Mouse (Mus musculus): ENCODE measurements at regions not wholly inside any gene's neighbourhood (a gene's known extent, or its start where the extent isn't known, plus 50 kb on each side); places are given as distances from the start of the nearest gene placed in this dataset.

DNA sequence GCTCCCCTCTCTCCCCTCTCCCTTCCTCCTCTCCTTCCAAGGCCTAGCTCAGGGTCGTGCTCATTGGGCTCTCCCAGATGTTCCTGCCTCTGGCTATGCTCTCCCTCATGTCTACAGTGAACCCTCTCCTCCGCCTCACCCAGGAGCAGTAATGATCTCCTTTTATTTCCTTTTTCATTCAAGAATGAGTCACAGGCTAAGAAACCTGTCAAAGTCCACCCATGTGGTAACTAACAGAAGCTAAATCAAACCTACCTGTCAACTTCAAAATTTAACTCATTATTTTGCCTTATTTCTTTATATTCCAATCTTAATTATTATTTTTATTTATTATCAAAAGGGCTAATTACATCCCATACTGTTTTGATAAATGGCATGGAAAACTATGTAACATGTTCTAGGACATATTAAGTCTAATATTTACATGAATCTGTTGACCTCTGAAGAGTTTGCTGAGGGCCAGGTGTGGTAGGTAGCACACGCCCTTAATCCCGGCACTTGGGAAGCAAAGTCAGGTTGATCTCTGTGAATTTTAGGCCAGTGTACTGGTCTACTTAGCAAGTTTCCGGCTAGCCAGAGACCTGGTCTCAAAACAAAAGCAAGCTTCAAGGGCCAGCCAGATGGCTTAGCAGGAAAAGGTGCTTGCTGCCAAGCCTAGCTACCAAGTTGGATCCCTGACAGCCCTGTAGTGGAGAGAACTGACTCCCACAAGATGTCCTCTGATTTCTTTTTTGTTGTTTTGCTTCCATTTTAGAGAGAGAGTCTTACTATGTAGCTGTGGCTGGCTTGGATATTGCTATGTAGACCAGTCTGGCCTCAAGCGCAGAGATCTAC is 51.9 kb upstream of the Slc16a1 start:
- DNase-seq (ENCODE audit: low read depth, low spot score) (no peak), ATAC-seq (no peak)
- in situ Hi-C loops (cut with MboI; ENCODE audit: low pct_unique_long_range_greater_than_20kb), result no loop called here
- POLR2A ChIA-PET, result no interaction called here
- CTCF ChIA-PET, result interaction anchor here (0.8 to 1.9 kb wide), 4 partner anchors 10 to 96 kb away, joined by 3 to 12 read pairs (median 4); no protein-coding TSS in a partner anchor
- H3K27me3 ChIP-seq, result no peaks in the 10 kb centered on the region
- TF ChIP-seq CTCF (IDR thresholded peaks at IDR 0.05), result no peak

GRCm38 (mm10) chr3:104585303-104585702 is 53.2 kb upstream of the Slc16a1 start:
- ChIA-PET CTCF (no interaction called here), POLR2A (no interaction called here)
- no peaks in the 10 kb centered on the region for H3K27me3 ChIP-seq
- no peak for DNase-seq (ENCODE audit: low read depth, low spot score)
- ATAC-seq, result no peak
- in situ Hi-C loops (cut with MboI; ENCODE audit: low pct_unique_long_range_greater_than_20kb), result no loop called here
- TF ChIP-seq CTCF (IDR thresholded peaks at IDR 0.05), result no peak

DNA sequence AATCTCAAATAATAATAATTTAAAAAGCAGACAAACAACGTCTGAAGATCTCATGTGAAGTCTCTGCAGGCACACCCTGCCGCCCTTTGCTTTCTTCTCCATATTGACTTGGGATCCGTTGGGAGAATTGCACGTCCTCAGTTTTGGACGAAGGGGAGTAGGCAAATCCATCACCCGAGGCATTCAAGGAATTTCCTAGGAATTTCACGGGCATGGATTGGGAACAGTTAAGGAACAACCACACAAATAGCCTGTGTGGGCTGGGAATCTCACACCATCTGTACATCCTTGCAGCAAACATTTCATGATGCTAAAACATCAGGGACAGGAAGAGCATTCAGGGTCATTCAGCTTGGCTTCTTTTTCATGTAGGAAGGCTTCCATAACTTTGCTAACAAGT is 55.2 kb upstream of the Slc16a1 start:
- CTCF ChIA-PET, result interaction anchor here (0.9 to 1.3 kb wide), 4 partner anchors 13 to 58 kb away, joined by 3 to 6 read pairs (median 4); no protein-coding TSS in a partner anchor
- in situ Hi-C loops (cut with MboI; ENCODE audit: low pct_unique_long_range_greater_than_20kb), result no loop called here
- H3K27me3 ChIP-seq, result no peaks in the 10 kb centered on the region
- POLR2A ChIA-PET, result no interaction called here
- TF ChIP-seq CTCF (IDR thresholded peaks at IDR 0.05), result no peak
- DNase-seq (ENCODE audit: low read depth, low spot score) (no peak), ATAC-seq (no peak)

DNA sequence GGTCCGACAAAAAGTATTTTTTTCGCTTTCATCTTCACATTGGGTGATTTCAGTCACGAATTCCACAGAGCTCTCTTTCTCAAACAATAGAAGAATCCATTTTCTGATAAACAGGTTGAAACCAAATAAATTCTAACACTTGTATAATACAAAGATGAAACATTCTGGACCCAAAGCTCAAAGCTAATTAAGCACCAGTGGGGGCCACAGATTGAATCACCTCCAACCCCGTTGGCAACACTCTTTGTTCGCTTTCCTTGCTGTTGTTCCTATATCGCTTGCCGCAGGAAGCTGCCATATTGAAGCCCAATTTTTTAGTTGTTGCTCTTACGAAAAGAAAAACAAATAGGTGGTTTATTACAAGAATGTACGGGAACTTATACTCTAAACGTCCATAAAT is 55.9 kb upstream of the Slc16a1 start:
- ChIA-PET CTCF (interaction anchor here (1.1 to 1.3 kb wide), 3 partner anchors 12 to 58 kb away, joined by 3 to 6 read pairs (median 3); no protein-coding TSS in a partner anchor), POLR2A (no interaction called here)
- TF ChIP-seq CTCF (IDR thresholded peaks at IDR 0.05), result no peak
- no peak for ATAC-seq
- no peaks in the 10 kb centered on the region for H3K27me3 ChIP-seq
- in situ Hi-C loops (cut with MboI; ENCODE audit: low pct_unique_long_range_greater_than_20kb), result no loop called here
- no peak for DNase-seq (ENCODE audit: low read depth, low spot score)

DNA sequence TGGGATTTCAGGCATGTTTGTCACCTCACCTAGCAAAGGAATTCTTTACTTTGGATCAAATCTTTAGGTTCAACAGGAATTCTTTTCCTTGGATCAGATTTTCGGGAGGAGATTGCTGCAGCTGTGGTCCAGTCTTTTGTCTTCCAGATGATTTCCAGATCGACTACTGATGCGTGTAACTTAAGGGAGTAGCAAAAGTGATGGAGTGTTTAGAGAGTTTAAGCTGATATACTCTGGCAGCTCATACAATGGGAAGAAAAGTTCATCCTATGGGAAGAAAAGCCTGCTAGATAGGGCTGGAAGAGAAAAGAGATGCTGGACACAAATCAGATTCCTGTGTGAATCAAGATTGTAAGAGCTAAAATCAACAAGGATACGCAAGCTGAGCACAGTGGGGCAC is 59.3 kb upstream of the Slc16a1 start:
- in situ Hi-C loops (cut with MboI; ENCODE audit: low pct_unique_long_range_greater_than_20kb), result no loop called here
- ChIA-PET CTCF (interaction anchor here (1.1 kb wide), 1 partner anchor 59 kb away, joined by 3 read pairs; the partner anchor contains the start of gene Slc16a1), POLR2A (interaction anchor here (0.8 to 1.1 kb wide), 2 partner anchors 30 to 60 kb away, joined by 3 to 4 read pairs; no protein-coding TSS in a partner anchor)
- ATAC-seq (no peak), DNase-seq (ENCODE audit: low read depth, low spot score) (no peak)
- H3K27me3 ChIP-seq, result no peaks in the 10 kb centered on the region
- no peak for TF ChIP-seq CTCF (IDR thresholded peaks at IDR 0.05)

- CTCF ChIA-PET, result interaction anchor here (0.9 kb wide), 1 partner anchor 10 kb away, joined by 3 read pairs; no protein-coding TSS in a partner anchor
Observed at GRCm38 (mm10) chr3:104578374-104578773, 60.1 kb upstream of the Slc16a1 start.

DNA sequence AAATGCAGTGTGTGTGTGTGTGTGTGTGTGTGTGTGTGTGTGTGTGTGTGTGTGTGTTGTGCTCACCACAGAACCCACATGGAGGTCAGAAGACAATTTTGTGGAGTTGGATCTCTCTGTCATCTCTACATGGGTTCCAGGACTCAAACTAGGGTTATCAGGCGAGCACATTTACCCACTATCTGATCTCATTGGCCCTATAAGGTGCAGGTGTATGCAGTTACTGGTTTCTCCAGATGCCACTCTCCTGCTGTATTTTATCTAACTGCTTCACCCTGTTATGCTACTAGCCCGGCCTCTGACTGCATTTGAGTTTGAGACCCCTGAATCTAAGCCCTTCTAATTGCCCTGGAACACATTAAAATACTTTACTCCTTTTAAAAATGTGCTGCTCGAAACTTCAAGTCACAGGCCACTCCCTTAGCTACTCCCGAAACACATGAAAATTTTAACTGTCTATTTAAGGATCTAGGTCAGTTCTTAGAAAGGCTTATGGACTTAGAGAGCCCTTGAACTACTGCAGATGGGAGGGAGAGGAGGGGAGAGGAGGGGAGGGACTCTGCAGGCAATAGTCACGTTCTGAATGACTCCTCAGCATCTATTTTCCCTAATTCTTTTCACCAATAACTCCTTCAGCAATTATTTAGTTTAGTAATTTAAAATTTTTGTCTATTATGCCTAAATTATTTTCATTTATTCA is 61.1 kb upstream of the Slc16a1 start:
- in situ Hi-C loops (cut with MboI; ENCODE audit: low pct_unique_long_range_greater_than_20kb), result no loop called here
- no peak for TF ChIP-seq CTCF (IDR thresholded peaks at IDR 0.05)
- H3K27me3 ChIP-seq, result no peaks in the 10 kb centered on the region
- ChIA-PET CTCF (interaction anchor here (1.4 kb wide), 1 partner anchor 11 kb away, joined by 3 read pairs; no protein-coding TSS in a partner anchor), POLR2A (no interaction called here)
- no peak for DNase-seq (ENCODE audit: low read depth, low spot score)
- no peak for ATAC-seq

More at GRCm38 (mm10) chr3:104578374-104578773, 60.1 kb upstream of the Slc16a1 start:
- DNase-seq (ENCODE audit: low read depth, low spot score) (peak; percentile 73), ATAC-seq (peak; percentile 83)
- no peak for TF ChIP-seq CTCF (IDR thresholded peaks at IDR 0.05)
- H3K27me3 ChIP-seq, result no peaks in the 10 kb centered on the region
- POLR2A ChIA-PET, result no interaction called here
- in situ Hi-C loops (cut with MboI; ENCODE audit: low pct_unique_long_range_greater_than_20kb), result no loop called here

- ChIA-PET CTCF (interaction anchor here (0.6 to 1.8 kb wide), 2 partner anchors 32 to 102 kb away, joined by 3 to 5 read pairs; no protein-coding TSS in a partner anchor), POLR2A (no interaction called here)
- no peak for TF ChIP-seq CTCF (IDR thresholded peaks at IDR 0.05)
- no peaks in the 10 kb centered on the region for H3K27me3 ChIP-seq
- in situ Hi-C loops (cut with MboI; ENCODE audit: low pct_unique_long_range_greater_than_20kb), result no loop called here
- DNase-seq (ENCODE audit: low read depth, low spot score) (no peak), ATAC-seq (no peak)
Observed at GRCm38 (mm10) chr3:104573277-104573940, 61.7 kb upstream of the Lrig2 start.

GRCm38 (mm10) chr3:104571935-104572631 is 60.4 kb upstream of the Lrig2 start:
- TF ChIP-seq CTCF (IDR thresholded peaks at IDR 0.05), result no peak
- DNase-seq (ENCODE audit: low read depth, low spot score) (no peak), ATAC-seq (no peak)
- POLR2A ChIA-PET, result no interaction called here
- no peaks in the 10 kb centered on the region for H3K27me3 ChIP-seq
- CTCF ChIA-PET, result interaction anchor here (1.2 to 1.4 kb wide), 2 partner anchors 11 to 24 kb away, joined by 3 to 4 read pairs; no protein-coding TSS in a partner anchor
- in situ Hi-C loops (cut with MboI; ENCODE audit: low pct_unique_long_range_greater_than_20kb), result no loop called here
